Mouse (Mus musculus): ENCODE results near the gene Cbr2. TPM values are rescaled to one million over a fixed set of nuclear protein-coding genes. Genes with fewer than 3 reads are reported as not detected.
"Not testable (repeated sequence)": the region's sequence is repeated elsewhere in the genome, so short reads cannot be mapped to it uniquely, and the experiment has no call there.

Cbr2 gene
- 2.6 and 2.9 TPM in 2 replicates for polyA plus RNA-seq (2016; fragmentation: Nextera tagmentation; extraction: Ambion mirVana)

GRCm38 (mm10) chr11:120731858-120732680, at the start of gene Cbr2:
Gene Cbr2 (minus strand): TSS chr11:120732114.
- no peaks in the 10 kb centered on the region for H3K36me3 ChIP-seq (replicated peaks)
- peaks cover 17% of the 10 kb centered on the region for H3K4me1 ChIP-seq
- H3K9me3 ChIP-seq = no peaks in the 10 kb centered on the region
- no peak within 1 kb of the TSS for H3K4me3 ChIP-seq
- no peak within 1 kb of the TSS for H3K27ac ChIP-seq (replicated peaks)
- WGBS = 77% methylated on average over 12 of the region's 12 CpGs
- peak; percentile 18 for DNase-seq (ENCODE audit: low spot score)
- H3K27me3 ChIP-seq (replicated peaks; ENCODE audit: low read depth, poor library complexity, severe bottlenecking) = peaks cover 38% of the 10 kb centered on the region

DNA sequence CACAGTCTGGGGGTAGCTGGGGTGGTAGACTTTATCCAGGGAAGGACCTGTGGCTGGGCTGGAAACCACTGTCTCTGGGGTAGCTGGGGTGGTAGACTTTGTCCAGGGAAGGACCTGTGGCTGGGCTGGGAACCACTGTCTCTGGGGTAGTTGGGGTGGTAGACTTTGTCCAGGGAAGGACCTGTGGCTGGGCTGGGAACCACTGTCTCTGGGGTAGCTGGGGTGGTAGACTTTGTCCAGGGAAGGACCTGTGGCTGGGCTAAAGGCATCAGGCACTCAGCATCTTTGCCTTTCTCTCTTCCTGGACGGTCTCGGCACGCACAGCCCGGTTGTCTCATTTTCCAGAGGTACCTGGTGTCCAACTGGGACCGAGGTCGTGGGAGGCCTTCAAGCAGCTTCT, 49.4 kb upstream of the Cbr2 start:
- 97% methylated on average over 6 of the region's 6 CpGs for WGBS
- not testable (repeated sequence) for H3K4me3 ChIP-seq

GRCm38 (mm10) chr11:120779876-120780275, 48.0 kb upstream of the Cbr2 start:
- H3K27me3 ChIP-seq (replicated peaks; ENCODE audit: low read depth, poor library complexity, severe bottlenecking) = peaks cover 17% of the 10 kb centered on the region
- H3K4me1 ChIP-seq = peaks cover 32% of the 10 kb centered on the region
- no peaks in the 10 kb centered on the region for H3K9me3 ChIP-seq
- H3K27ac ChIP-seq (replicated peaks) = no peak overlapping the region
- no peak overlapping the region for H3K4me3 ChIP-seq
- no peak for DNase-seq (ENCODE audit: low spot score)
- WGBS = 80% methylated on average over 1 of the region's 1 CpGs
- H3K36me3 ChIP-seq (replicated peaks) = peaks cover 27% of the 10 kb centered on the region

More for the DNA sequence above, 49.4 kb upstream of the Cbr2 start:
- peaks cover 17% of the 10 kb centered on the region for H3K27me3 ChIP-seq (replicated peaks; ENCODE audit: low read depth, poor library complexity, severe bottlenecking)
- peaks cover 40% of the 10 kb centered on the region for H3K36me3 ChIP-seq (replicated peaks)
- H3K27ac ChIP-seq (replicated peaks); H3K9me3 ChIP-seq; DNase-seq (ENCODE audit: low spot score): not testable (repeated sequence)
- H3K4me1 ChIP-seq = peaks cover 34% of the 10 kb centered on the region

DNA sequence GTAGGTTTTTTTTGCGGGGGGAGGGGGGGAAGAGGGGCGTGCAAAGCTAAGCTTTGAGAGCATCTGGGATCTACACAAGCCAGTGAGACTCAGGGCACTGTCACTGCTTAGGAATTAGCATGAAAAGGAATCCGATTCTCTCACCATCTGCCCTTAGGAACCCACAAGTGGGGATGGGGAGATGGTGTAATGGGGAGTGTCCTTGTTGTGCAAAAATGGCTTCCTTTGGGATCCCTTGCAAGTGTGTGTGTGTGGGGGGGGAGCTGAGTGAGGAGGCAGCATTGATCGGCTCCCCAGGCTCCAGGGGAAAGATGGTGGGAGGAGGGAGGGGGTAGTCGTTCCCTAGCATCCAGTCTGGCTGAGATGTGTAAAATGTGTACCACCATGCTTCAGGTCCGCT, 45.2 kb upstream of the Cbr2 start:
- H3K4me3 ChIP-seq = no peak overlapping the region
- H3K36me3 ChIP-seq (replicated peaks) = peaks cover 20% of the 10 kb centered on the region
- peaks cover 1% of the 10 kb centered on the region; the same call in 1 of the 2 replicates for H3K27me3 ChIP-seq (replicated peaks; ENCODE audit: low read depth, poor library complexity, severe bottlenecking)
- DNase-seq (ENCODE audit: low spot score) = no peak
- H3K4me1 ChIP-seq = peaks cover 18% of the 10 kb centered on the region
- 40% methylated on average over 6 of the region's 6 CpGs for WGBS
- no peaks in the 10 kb centered on the region for H3K9me3 ChIP-seq
- H3K27ac ChIP-seq (replicated peaks) = no peak overlapping the region

GRCm38 (mm10) chr11:120775774-120776469, 44.0 kb upstream of the Cbr2 start:
- Histone ChIP-seq H3K4me3 (peak overlapping the region; percentile 9; the same call in 1 of the 2 replicates), H3K36me3 (replicated peaks) (peaks cover 11% of the 10 kb centered on the region), H3K9me3 (no peaks in the 10 kb centered on the region), H3K27me3 (replicated peaks; ENCODE audit: low read depth, poor library complexity, severe bottlenecking) (no peaks in the 10 kb centered on the region), H3K27ac (replicated peaks) (no peak overlapping the region), H3K4me1 (peaks cover 18% of the 10 kb centered on the region)
- WGBS = 32% methylated on average over 15 of the region's 15 CpGs
- DNase-seq (ENCODE audit: low spot score) = peak; percentile 93

- Histone ChIP-seq H3K27ac (replicated peaks) (no peak overlapping the region), H3K4me1 (peaks cover 18% of the 10 kb centered on the region), H3K9me3 (no peaks in the 10 kb centered on the region), H3K27me3 (replicated peaks; ENCODE audit: low read depth, poor library complexity, severe bottlenecking) (no peaks in the 10 kb centered on the region), H3K36me3 (replicated peaks) (no peaks in the 10 kb centered on the region), H3K4me3 (no peak overlapping the region)
- 86% methylated on average over 7 of the region's 7 CpGs for WGBS
- DNase-seq (ENCODE audit: low spot score) = no peak
Measured at GRCm38 (mm10) chr11:120773463-120774190, 41.7 kb upstream of the Cbr2 start.

DNA sequence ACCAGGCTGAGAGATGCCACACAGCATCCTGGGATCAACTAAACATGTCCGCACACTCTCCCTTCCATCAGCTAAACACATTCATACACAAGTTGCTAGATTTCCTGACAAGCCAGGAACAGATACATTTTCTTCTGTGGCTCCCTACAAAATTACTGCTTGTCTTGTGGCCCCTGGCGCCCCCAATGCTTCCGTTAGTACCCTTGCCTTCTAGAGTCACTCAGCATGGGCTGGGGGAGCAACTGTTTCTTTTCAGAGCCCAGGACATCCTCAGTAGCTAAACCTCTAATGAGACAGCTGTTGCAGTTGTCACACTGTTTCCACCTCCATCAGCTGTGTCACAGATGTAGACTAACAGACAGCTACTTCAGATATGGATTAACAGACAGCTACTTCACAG, 40.8 kb upstream of the Cbr2 start:
- no peaks in the 10 kb centered on the region for H3K9me3 ChIP-seq
- H3K27me3 ChIP-seq (replicated peaks; ENCODE audit: low read depth, poor library complexity, severe bottlenecking) = no peaks in the 10 kb centered on the region
- WGBS = 82% methylated on average over 3 of the region's 3 CpGs

DNA sequence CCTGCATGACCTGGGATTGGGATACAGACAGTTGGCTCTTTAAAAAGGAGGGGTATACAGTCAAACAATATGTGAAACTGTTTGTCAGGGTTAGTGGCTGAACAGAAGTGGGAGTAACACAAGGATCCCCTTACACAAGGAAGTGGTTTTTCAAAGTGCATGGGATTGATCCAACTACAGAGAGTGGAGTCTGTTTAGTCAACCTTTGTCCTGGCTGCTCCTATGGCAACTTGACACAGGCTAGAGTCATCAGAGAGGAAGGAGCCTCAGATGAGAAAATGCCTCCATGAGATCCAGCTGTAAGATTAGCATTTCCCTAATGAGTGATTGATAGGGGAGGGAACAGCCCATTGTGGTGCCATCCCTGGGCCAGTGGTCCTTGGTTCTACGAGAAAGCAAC, 36.3 kb upstream of the Cbr2 start:
- Histone ChIP-seq H3K36me3 (replicated peaks) (no peaks in the 10 kb centered on the region), H3K4me3 (no peak overlapping the region), H3K9me3 (no peaks in the 10 kb centered on the region), H3K4me1 (no peaks in the 10 kb centered on the region), H3K27me3 (replicated peaks; ENCODE audit: low read depth, poor library complexity, severe bottlenecking) (peaks cover 14% of the 10 kb centered on the region), H3K27ac (replicated peaks) (no peak overlapping the region)
- 78% methylated on average over 1 of the region's 1 CpGs for WGBS
- no peak for DNase-seq (ENCODE audit: low spot score)

More for the DNA sequence above, 40.8 kb upstream of the Cbr2 start:
- no peak overlapping the region for H3K4me3 ChIP-seq
- no peak for DNase-seq (ENCODE audit: low spot score)
- H3K27ac ChIP-seq (replicated peaks) = no peak overlapping the region
- H3K4me1 ChIP-seq = peaks cover 18% of the 10 kb centered on the region
- no peaks in the 10 kb centered on the region for H3K36me3 ChIP-seq (replicated peaks)

GRCm38 (mm10) chr11:120767023-120767422, 35.1 kb upstream of the Cbr2 start:
- H3K36me3 ChIP-seq (replicated peaks); H3K9me3 ChIP-seq; H3K27ac ChIP-seq (replicated peaks); H3K4me3 ChIP-seq; DNase-seq (ENCODE audit: low spot score); H3K4me1 ChIP-seq: not testable (repeated sequence)
- peaks cover 26% of the 10 kb centered on the region for H3K27me3 ChIP-seq (replicated peaks; ENCODE audit: low read depth, poor library complexity, severe bottlenecking)
- WGBS = 78% methylated on average over 3 of the region's 7 CpGs

DNA sequence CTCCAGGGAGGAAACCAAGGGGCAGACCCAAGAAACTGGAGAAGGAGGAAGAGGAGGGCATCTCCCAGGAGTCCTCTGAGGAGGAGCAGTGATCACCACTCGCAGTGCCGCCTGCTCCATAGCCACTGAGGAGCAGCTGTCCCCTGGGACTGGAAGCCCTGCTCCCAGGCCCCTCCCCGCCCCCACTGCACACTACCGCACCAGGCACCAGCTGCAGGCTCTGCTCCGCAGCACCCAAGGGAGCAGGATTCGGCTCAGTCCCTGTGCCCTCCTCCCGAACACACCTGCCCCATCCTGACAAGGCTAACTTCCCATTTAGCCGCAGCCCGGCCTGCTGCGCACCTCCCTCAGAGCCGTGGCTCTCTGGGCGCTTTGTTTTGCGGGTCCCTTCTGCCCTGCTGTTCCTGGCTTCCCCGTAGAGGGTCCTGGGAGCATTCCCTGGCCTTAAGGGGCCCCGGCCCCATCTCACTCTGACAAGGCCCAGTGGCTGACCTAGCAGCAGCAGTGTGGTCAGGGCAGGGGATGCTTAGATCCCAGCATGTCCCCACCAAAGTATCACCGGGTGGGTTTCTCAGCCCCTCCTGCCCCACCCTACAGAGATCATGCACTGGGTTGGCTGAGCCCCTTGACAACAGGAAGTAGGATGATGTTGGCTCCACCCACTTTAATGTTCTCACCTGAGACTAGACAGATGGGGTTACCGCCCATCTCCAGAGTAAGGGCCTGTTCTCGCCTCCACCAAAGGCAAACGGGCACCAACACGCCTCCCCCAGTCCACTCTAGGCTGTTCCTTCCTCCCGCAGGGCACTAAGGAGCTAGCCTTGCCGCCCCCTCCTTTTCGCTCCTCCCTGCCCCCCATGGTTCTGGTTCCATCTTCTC, 31.4 kb upstream of the Cbr2 start:
- H3K27ac ChIP-seq (replicated peaks); H3K4me1 ChIP-seq; H3K36me3 ChIP-seq (replicated peaks); DNase-seq (ENCODE audit: low spot score): not testable (repeated sequence)
- Histone ChIP-seq H3K9me3 (peaks cover 21% of the 10 kb centered on the region), H3K4me3 (peak overlapping the region; percentile 34; the same call in 1 of the 2 replicates), H3K27me3 (replicated peaks; ENCODE audit: low read depth, poor library complexity, severe bottlenecking) (peaks cover 35% of the 10 kb centered on the region)
- 10% methylated on average over 11 of the region's 23 CpGs for WGBS

DNA sequence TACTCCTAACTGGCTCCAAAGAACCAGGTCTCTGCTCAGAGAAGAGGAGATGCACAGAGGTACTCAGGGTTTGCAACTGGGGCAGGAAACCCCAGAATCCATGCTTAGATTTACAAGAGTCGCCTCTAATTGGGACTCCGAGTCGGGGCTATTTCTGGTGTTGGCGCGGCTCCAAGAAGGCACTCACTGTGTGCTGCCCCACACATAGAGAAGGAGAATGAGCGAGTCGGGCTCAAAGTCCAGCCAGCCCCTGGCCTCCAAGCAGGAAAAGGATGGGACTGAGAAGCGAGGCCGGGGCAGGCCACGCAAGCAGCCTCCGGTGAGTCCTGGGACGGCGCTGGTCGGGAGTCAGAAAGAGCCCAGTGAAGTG, 30.7 kb upstream of the Cbr2 start, which contains the start of gene Hmga1b:
Hmga1b (plus strand) TSS at position 123 of the 370 bp plus-strand sequence.
- not testable (repeated sequence) for H3K27ac ChIP-seq (replicated peaks); H3K36me3 ChIP-seq (replicated peaks); DNase-seq (ENCODE audit: low spot score); H3K4me1 ChIP-seq
- Histone ChIP-seq H3K27me3 (replicated peaks; ENCODE audit: low read depth, poor library complexity, severe bottlenecking) (peaks cover 35% of the 10 kb centered on the region), H3K9me3 (peaks cover 28% of the 10 kb centered on the region), H3K4me3 (peak within 1 kb of the TSS; percentile 34; the same call in 1 of the 2 replicates)
- WGBS = 22% methylated on average over 14 of the region's 14 CpGs

Measured in embryonic facial prominence, embryonic 10.5 days (tissue).